Mouse (Mus musculus) erythroblast, embryonic 14.5 days (primary cell): Measurements from ENCODE around the gene Allc.

Experiments used
- GATA1 ChIP-seq: IDR thresholded peaks from 2 replicates; pipeline ENCODE4 v1.6.1; 2012; ENCODE audit warnings: low read length, inconsistent platforms, mixed read lengths
- TAL1 ChIP-seq: IDR thresholded peaks from 3 replicates; pipeline ENCODE4 v1.6.1; 2012; ENCODE audit warnings: low read length, inconsistent platforms, mixed read lengths

DNA sequence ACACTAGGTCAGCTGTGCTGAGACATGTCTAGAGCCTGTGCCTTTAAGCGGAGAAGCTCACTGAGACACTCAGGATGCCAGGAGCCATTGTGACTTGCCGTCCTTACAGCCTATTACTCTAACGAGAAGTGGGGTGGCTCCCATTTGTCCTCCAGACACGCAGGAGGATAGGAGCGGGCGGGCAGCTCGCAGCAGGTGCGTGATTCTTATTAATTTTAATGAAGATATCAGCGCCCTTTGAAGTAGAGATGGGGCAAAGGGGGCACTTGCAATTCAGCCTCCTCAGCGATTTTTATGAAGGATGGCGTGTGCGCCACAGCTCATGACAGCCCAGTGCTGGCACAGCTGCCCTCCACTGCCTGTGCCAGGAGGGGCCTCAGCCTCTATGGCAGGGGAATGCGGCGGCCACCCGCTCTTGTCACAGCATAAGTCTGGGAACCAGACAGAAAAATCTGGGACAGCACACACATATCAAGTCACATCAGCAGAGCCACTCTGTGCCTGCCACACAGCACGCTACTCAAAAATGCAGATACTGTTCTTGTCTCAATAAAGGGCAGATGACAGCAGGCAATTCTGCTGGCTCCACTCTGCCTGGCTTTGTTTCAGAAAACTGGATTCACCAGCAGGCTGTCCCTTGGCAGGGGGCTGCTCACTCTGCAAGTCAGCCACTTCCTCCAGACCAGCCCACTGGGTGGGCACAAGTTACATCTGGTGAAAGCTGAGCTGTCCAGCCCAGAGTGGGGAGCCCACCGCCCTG lies 25.4 kb upstream of the Allc start:
- TF ChIP-seq GATA1: no peak
- no peak for TF ChIP-seq TAL1
